Mouse (Mus musculus): ENCODE data around the gene Rasip1. TPM values are rescaled to one million over a fixed set of nuclear protein-coding genes. Genes with fewer than 3 reads are reported as not detected.

The Rasip1 gene
- total RNA-seq (2021), result 10 to 100 TPM; 31.1 to 31.2 TPM
- long read RNA-seq, experiment 1, transcript Rasip1-201 (12 exons, 3,202 nt), result major isoform, 36 of 56 reads
- long read RNA-seq, experiment 1, partial matches to known transcripts, result 16 of 56 reads
- long read RNA-seq, experiment 1, other reads (novel, unspliced or antisense), result 4 of 56 reads
- long read RNA-seq, experiment 2, transcript Rasip1-201 (12 exons, 3,202 nt), result major isoform, 68 of 100 reads
- long read RNA-seq, experiment 2, partial matches to known transcripts, result 24 of 100 reads
- long read RNA-seq, experiment 2, other reads (novel, unspliced or antisense), result 8 of 100 reads

DNA sequence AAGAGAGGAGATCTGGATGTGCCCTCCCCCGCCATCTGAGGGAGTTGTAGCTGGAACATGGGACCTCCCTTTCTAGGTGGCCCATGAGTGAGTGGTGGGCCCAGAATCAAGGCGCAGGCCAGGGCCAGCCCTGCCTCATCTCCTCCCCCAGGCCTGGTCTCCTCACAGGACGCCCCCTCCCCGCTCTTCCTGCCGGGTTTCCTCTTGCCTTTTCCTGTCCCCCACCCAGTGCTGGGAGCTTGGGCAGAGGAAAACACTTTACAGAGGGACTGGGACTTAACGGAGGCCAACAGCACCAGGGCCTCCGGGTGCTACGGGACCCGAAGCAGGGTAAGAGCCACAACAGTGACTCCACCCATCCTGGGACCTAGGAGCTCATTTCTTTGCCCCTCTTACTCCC, at the start of gene Rasip1:
Rasip1 (plus strand) TSS at position 228 of the 400 bp plus-strand sequence.
- no peak for DNase-seq (ENCODE audit: low spot score in 2 of 2)

- no peak for DNase-seq (ENCODE audit: low spot score in 2 of 2)
These were observed 41.4 kb upstream of the Rasip1 start for GRCm38 (mm10) chr7:45585923-45586322.

DNA sequence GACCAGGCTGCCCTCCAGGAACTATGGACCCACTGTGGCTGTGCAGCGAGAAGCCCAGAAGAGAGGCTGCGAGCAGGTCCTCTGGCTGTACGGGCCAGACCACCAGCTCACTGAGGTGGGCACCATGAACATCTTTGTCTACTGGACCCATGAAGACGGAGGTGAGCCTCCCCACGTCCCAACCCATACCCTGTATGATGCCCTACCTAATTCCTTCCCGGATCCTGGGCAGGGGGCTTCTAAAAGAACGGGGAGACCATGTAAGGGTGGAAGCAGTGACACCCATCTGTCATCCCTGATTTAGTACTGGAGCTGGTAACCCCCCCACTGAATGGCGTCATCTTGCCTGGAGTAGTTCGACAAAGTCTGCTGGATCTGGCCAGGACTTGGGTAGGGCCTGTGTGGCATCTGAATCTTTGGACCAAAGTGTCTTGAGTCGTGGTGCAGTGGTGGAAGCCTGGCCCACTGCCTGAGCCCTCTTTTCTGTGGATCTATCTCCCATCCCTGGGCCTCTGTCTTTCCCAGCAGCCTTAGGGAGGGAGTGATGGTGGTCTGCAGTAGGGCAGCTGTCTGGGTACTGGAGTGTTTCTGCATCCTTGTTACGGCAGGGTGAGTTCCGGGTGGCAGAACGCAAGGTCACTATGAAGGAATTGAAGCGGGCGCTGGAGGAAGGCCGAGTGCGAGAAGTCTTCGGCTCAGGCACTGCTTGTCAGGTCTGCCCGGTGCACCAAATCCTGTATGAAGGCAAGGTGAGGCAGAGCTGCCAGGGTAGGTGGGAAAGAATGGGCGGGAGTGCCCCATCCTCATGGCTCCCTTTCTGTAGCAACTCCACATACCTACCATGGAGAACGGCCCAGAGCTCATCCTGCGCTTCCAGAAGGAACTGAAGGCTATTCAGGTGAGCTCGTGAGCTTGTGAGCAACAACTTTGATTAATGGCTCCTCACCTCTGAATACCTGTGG, 39.4 kb upstream of the Rasip1 start:
- DNase-seq (ENCODE audit: low spot score in 2 of 2), result no peak

GRCm38 (mm10) chr7:45589173-45589572, 38.1 kb upstream of the Rasip1 start:
- peak; percentile 63 to 85 for DNase-seq (ENCODE audit: low spot score in 2 of 2)

DNA sequence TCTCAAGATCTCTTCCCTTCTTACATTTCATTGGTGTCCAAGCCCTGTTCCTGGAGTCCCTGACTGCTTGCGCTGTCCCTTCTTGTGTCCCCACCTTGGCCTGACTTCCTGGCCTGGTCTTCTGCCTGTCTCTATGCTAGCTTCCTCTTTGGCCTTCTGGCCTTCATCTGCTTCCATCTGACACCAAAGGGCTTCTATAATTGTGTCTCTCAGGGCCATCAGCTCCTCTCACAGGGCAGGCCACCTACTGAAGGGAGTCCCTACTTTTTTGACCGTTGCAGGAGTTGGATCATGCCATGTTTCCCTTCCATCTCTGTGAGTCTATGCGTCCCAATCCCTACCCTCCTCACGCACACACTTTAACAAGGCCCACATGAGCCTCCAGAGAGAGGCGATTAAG, 37.4 kb upstream of the Rasip1 start:
- DNase-seq (ENCODE audit: low spot score in 2 of 2), result no peak

DNA sequence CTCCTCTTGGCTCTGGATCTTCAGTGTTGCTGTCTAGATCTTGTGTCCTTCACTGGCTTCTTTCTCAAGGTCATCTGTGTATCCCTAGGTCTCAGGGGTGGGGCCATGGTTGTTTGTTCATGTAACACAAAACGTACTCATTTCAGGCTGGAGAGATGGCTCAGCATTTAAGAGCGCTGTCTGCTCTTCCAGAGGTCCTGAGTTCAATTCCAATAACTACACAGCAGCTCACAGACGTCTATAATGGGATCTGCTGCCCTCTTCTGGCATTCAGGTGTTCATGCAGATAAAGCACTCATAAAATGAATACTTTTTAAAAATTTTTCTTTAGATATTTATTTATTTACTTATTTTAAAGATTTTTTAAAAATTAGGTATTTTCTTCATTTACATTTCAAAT, 36.4 kb upstream of the Rasip1 start:
- DNase-seq (ENCODE audit: low spot score in 2 of 2), result no peak

DNA sequence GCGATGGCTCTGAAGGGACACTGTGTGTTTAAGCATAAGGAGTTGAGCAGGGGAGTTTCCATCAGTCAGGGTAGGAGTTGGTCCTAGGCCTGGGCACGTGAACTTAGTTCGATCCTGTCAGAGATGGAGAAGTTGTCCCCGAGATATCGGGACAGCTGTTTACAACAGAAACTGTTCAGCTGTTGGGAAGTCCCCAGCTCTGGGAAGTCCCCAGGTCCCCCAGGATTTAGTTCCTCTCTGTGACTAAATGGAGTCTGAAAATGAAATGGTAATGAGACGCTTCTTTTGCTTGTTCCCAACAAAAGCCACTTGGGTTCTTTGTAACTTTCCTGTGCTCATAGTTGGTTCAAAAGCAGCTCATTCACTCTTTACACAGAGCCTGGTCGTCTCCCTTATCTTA, 35.4 kb upstream of the Rasip1 start:
- no peak for DNase-seq (ENCODE audit: low spot score in 2 of 2)

- DNase-seq (ENCODE audit: low spot score in 2 of 2), result peak in 1 of 2 experiments; percentile 43
These were observed 34.0 kb upstream of the Rasip1 start for GRCm38 (mm10) chr7:45593118-45593815.

GRCm38 (mm10) chr7:45595176-45595575, 32.1 kb upstream of the Rasip1 start:
- no peak for DNase-seq (ENCODE audit: low spot score in 2 of 2)

GRCm38 (mm10) chr7:45596107-45596506, 31.2 kb upstream of the Rasip1 start:
- DNase-seq (ENCODE audit: low spot score in 2 of 2), result no peak

DNA sequence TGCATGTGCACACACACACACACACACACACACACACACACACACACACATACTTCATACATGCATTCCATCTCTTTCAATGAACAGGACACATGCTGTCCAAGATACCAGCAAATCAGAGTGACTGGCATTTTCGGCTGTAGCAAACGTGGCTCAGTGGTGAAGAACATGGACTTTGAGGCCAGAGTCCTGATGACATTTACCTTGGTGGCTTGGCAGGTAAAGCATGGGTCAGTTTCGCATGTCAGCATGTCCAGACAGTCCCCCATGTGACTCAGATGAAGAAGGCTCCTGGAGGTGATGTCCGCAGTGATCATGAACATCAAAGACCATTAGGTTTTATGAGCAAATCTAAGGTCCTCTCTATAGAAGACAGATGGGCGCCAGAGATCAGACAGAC, 30.3 kb upstream of the Rasip1 start:
- no peak for DNase-seq (ENCODE audit: low spot score in 2 of 2)

DNA sequence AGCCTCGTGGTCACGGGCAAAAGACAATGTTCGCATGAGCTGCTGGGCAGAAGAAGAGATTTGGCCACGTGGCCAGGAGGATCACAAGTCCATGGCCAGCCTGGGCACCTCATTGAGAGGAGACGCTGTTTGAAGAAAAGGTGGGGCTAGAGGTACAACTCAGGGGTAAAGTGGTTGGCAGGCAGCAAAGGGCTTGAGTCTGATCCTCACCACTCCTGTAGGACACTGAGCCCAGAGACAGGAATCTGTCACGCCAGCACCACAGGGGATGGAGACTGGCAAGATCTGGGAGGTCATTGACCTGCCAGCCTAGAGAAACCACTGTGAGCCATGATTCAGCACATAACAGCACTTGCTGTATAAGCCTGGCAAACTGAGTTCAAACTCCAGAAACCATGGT, 29.8 kb upstream of the Rasip1 start:
- DNase-seq (ENCODE audit: low spot score in 2 of 2), result no peak

DNA sequence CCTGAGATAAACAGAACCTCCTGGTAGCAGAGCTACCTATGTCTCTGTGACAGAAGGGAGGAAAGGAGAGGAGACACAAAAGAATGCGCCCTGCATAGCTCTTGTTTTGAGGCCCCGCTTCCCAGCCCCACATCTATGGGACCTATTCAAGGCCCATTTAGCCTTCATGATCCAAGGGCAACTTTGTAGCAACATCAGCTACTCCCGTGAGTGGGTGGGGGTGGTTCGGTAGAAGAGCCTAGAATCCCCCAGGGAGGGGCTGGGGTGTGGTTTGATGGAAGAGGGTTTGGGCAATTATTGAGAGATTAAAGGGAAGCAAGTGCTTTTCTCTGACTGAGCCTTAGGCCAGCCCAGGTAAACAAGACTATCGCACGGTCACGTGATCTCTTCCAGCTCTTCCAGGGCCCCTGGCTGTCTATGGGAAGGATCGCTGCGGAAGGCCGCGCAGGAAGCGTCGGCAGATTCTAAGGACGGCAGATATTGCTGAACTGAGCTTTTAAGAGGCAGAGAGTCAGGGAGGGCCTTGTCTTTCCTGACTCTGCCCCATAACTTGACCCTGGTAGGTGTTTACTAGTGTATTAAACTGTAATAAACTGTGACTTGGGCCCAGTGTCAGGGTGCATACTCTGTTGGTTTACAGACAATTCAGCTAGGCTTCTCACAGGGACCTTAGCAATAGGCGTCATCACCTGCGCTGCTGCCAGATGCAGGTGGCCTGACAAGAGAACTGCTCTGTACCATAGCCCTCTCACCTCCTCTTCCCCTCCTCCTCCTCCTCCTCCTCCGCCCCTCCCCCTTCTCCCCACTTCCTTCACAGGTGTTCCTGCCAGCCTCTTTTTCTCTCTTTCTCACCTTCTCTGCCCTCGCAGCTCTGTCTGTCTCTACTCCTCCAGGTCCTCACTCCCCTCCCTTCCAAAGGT, 28.1 kb upstream of the Rasip1 start:
- no peak for DNase-seq (ENCODE audit: low spot score in 2 of 2)

DNA sequence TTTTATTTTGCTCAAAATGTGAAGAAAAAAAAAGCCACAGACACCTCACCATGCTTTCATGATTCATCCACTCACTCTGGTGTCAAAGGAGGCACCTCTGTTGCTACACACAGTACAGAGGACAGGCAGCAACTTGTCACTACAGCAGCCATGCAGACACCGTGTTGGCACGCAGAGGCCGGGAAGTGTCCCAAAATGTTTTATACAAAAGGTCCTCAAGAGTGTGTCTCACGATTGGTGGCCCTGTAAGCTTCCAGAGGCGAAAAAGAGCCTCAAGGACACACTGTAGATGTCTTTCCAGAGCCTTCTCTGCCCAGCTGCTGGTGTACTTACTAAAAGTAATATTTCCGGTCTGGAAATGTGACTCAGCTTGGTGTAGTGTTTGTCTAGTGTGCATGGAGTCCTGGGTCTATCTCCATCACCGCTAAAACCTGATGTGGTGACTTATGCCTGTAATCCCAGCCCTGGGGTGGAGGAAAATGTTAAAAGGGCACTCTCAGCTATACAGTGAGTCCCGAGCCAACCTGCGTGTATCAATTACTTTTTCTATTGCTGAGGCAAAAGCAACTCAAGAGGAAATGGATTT, 21.5 kb upstream of the Rasip1 start:
- DNase-seq (ENCODE audit: low spot score in 2 of 2), result no peak

- DNase-seq (ENCODE audit: low spot score in 2 of 2), result no peak
These were observed 17.8 kb upstream of the Rasip1 start for GRCm38 (mm10) chr7:45609511-45609910.

GRCm38 (mm10) chr7:45616277-45616676, 11.0 kb upstream of the Rasip1 start:
- no peak for DNase-seq (ENCODE audit: low spot score in 2 of 2)

- no peak for DNase-seq (ENCODE audit: low spot score in 2 of 2)
These were observed 10.1 kb upstream of the Rasip1 start, which contains the start of gene Fut1 for GRCm38 (mm10) chr7:45617042-45617695. Fut1 (plus strand) TSS chr7:45617289.

DNA sequence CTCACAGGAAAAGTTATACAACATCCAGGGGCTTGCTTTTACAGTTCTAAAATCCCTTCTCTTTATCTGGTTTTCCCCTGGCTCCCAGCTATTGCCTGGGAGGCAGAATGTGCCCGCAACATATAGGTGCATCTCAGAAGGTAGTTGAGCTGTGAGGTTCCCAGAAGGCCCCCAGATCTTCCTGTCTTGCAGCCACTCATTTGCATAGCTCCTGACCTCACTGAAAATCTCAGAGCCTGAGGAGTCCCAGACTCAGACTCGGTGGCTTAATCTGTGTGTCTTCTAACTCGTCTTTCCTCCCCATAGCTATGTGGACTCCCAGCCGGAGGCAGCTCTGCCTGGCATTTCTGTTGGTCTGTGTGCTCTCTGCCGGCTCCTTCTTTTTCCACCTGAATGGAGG, 9.0 kb upstream of the Rasip1 start:
- DNase-seq (ENCODE audit: low spot score in 2 of 2), result no peak

- DNase-seq (ENCODE audit: low spot score in 2 of 2), result no peak
These were observed 7.7 kb upstream of the Rasip1 start for GRCm38 (mm10) chr7:45619592-45619991.

DNA sequence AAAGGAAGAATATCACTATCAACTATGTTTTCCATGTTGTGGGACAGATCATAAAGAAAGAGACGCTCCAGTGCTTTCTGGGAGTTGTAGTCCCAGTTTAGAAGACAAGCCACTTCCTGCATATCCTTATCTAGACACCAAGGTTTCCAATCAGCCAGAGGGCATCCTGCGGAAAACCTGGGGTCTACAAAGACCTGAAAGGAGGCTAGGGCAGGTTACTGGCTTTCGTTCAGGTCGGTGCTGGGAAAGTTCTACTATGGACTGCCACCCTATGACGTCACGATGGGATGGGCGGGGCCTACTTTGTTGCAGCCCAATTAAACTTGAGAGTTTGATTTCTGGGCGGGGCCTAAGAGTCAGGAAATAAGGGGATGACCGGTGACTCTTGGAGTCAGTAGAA, 5.8 kb upstream of the Rasip1 start, which contains the start of gene Izumo1:
Izumo1 (plus strand) TSS at position 369 of the 400 bp plus-strand sequence.
- no peak for DNase-seq (ENCODE audit: low spot score in 2 of 2)
